Mouse (Mus musculus) activated CD4-positive, CD25-positive, alpha-beta regulatory T cell, adult 4 months (primary cell): ENCODE measurements around the gene Fzd2. TPM values are rescaled to one million over a fixed set of nuclear protein-coding genes. Genes with fewer than 3 reads are reported as not detected.
"Not testable (repeated sequence)": the region's sequence is repeated elsewhere in the genome, so short reads cannot be mapped to it uniquely, and the experiment has no call there.

Experiments used
- ATAC-seq: one replicate; pipeline ENCODE4 v1.8.0; 2017
- polyA plus RNA-seq, 2 experiments: library from polyadenylated mRNA; unstranded; fragments of 100-300 nt; shearing (Covaris generic); gene quantifications; one replicate each; pipeline ENCODE4 v1.2.1; 2017

The Fzd2 gene
- polyA plus RNA-seq, 2 experiments from 2014 or later = not detected

GRCm38 (mm10) chr11:102581281-102582015 is 22.7 kb upstream of the Fzd2 start:
- ATAC-seq = no peak

- ATAC-seq = no peak
These were observed 22.1 kb upstream of the Fzd2 start for GRCm38 (mm10) chr11:102582016-102582610.

- no peak for ATAC-seq
These were observed 21.5 kb upstream of the Fzd2 start for GRCm38 (mm10) chr11:102582736-102583135.

GRCm38 (mm10) chr11:102586445-102587130 is 17.6 kb upstream of the Fzd2 start:
- ATAC-seq = no peak

GRCm38 (mm10) chr11:102587554-102587953 is 16.6 kb upstream of the Fzd2 start:
- ATAC-seq = no peak

GRCm38 (mm10) chr11:102595341-102595820 is 8.8 kb upstream of the Fzd2 start:
- no peak for ATAC-seq

- ATAC-seq = no peak
These were observed 4.3 kb upstream of the Fzd2 start for GRCm38 (mm10) chr11:102599912-102600311.

- ATAC-seq = no peak
These were observed 1.2 kb upstream of the Fzd2 start for GRCm38 (mm10) chr11:102602816-102603495.

- no peak for ATAC-seq
These were observed 723 bp upstream of the Fzd2 start for GRCm38 (mm10) chr11:102603496-102603850.

- no peak for ATAC-seq
These were observed 769 bp downstream of the Fzd2 start for GRCm38 (mm10) chr11:102604777-102605552.

- ATAC-seq = no peak
These were observed 1.6 kb downstream of the Fzd2 start for GRCm38 (mm10) chr11:102605553-102606416.

- no peak for ATAC-seq
These were observed 2.6 kb downstream of the Fzd2 start for GRCm38 (mm10) chr11:102606751-102607171.

GRCm38 (mm10) chr11:102607201-102607600 is 3.0 kb downstream of the Fzd2 start:
- not testable (repeated sequence) for ATAC-seq

GRCm38 (mm10) chr11:102607686-102608548 is 3.7 kb downstream of the Fzd2 start:
- no peak for ATAC-seq

- no peak for ATAC-seq
These were observed 4.5 kb downstream of the Fzd2 start for GRCm38 (mm10) chr11:102608691-102609090.

- ATAC-seq = no peak
These were observed 5.3 kb downstream of the Fzd2 start for GRCm38 (mm10) chr11:102609483-102609882.

- no peak for ATAC-seq
These were observed 6.1 kb downstream of the Fzd2 start for GRCm38 (mm10) chr11:102610260-102610659.

GRCm38 (mm10) chr11:102610675-102611316 is 6.6 kb downstream of the Fzd2 start:
- no peak for ATAC-seq

GRCm38 (mm10) chr11:102611317-102611705 is 7.1 kb downstream of the Fzd2 start:
- no peak for ATAC-seq

GRCm38 (mm10) chr11:102619449-102619848 is 15.3 kb downstream of the Fzd2 start:
- ATAC-seq = no peak
